Mouse (Mus musculus): ENCODE results near the gene Pam16. TPM values are rescaled to one million over a fixed set of nuclear protein-coding genes. Genes with fewer than 3 reads are reported as not detected.

The Pam16 gene
- polyA plus RNA-seq, 1 experiment from 2014 or later = 72.1 TPM

DNA sequence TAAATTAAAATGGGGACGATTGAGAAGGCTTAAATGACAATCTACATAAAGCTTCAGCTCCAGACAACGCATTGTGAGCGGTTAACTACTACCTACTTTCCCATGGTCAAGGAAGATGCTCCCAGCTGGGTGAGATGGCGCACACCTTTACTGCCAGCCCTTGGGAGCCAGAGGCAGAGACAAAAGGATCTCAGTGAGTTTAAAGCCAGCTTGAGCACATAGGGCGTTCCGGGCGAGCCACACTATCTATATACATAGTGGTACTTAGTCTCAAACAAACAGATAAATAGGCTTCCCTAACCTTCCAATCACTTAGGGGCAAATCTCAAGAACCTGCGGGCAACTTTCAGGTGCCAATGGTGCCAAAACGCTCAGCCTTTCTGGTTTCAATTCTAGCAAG is 714 bp downstream of the Pam16 start:
- Histone ChIP-seq H3K36me3 (ENCODE audit: control insufficient read depth, insufficient read depth) (peaks cover 28% of the 10 kb centered on the region), H3K27ac (ENCODE audit: low read depth, low read length) (peak overlapping the region; percentile 76), H3K9ac (ENCODE audit: low read depth, low read length) (peak overlapping the region; percentile 63), H3K4me1 (replicated peaks; ENCODE audit: control insufficient read depth, insufficient read depth, low read length) (no peaks in the 10 kb centered on the region; the same call in 1 of the 2 replicates), H3K4me2 (replicated peaks; ENCODE audit: low read depth) (peak overlapping the region; percentile 79), H3K27me3 (replicated peaks; ENCODE audit: control insufficient read depth, insufficient read depth, low read length) (no peaks in the 10 kb centered on the region), H3K9me3 (ENCODE audit: control insufficient read depth) (no peaks in the 10 kb centered on the region), H3K4me3 (ENCODE audit: low read depth, low read length) (peak overlapping the region; percentile 55)
- 13% methylated on average over 9 of the region's 9 CpGs for WGBS
- no peak for ATAC-seq
- no peak for TF ChIP-seq CTCF (IDR thresholded peaks at IDR 0.05; ENCODE audit: low read depth)

DNA sequence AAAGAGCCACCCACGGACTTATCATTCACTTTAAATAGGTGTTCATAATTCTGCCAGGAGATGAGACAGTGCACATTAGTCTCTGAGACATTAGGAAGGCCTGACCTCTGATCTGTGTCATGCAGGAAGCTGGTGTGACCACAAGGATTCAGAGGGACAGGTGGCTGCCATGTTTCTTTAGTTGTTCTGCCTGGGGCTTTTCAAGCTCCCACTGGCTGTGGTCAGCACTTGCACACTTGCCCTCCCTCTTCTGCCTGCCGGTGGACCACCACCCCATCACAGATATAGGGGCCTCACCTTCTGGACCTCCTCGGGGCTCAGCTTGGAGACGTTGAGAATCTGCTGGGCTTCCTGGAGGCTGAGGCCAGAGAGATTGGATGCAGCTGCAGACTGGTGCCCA is 8.0 kb downstream of the Pam16 start:
- Histone ChIP-seq H3K27ac (ENCODE audit: low read depth, low read length) (no peak overlapping the region), H3K36me3 (ENCODE audit: control insufficient read depth, insufficient read depth) (peaks cover 39% of the 10 kb centered on the region), H3K4me2 (replicated peaks; ENCODE audit: low read depth) (no peak overlapping the region), H3K9ac (ENCODE audit: low read depth, low read length) (no peak overlapping the region), H3K4me1 (replicated peaks; ENCODE audit: control insufficient read depth, insufficient read depth, low read length) (0 out of 2 replicates have a peak, but pooled peaks cover 3% of the 10 kb centered on the region), H3K4me3 (ENCODE audit: low read depth, low read length) (no peak overlapping the region), H3K9me3 (ENCODE audit: control insufficient read depth) (no peaks in the 10 kb centered on the region), H3K27me3 (replicated peaks; ENCODE audit: control insufficient read depth, insufficient read depth, low read length) (no peaks in the 10 kb centered on the region)
- ATAC-seq = no peak
- 68% methylated on average over 4 of the region's 4 CpGs for WGBS
- TF ChIP-seq CTCF (IDR thresholded peaks at IDR 0.05; ENCODE audit: low read depth) = no peak

DNA sequence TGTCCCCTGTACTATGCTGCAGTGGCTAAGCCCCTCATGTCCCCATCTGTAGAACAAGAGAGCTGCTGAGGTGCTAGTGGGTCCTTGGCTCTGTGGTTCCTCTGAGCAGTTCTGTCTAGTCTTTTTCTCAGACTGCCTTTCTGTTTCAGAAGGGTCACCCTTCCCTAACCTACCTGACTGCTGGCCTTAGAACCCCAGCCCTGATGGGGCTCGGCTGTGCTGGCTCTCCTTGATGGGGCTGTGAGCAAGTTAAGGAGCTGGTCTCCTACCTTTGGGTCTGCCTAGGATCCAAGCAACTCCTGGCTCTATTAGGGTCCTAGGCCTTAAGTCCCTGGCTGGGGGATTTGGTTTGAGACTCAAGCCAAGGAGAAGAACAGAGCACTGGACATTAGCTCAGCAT is 9.5 kb downstream of the Pam16 start:
- Histone ChIP-seq H3K9ac (ENCODE audit: low read depth, low read length) (no peak overlapping the region), H3K4me2 (replicated peaks; ENCODE audit: low read depth) (no peak overlapping the region), H3K27ac (ENCODE audit: low read depth, low read length) (no peak overlapping the region), H3K4me3 (ENCODE audit: low read depth, low read length) (no peak overlapping the region), H3K4me1 (replicated peaks; ENCODE audit: control insufficient read depth, insufficient read depth, low read length) (0 out of 2 replicates have a peak, but pooled peaks cover 3% of the 10 kb centered on the region), H3K27me3 (replicated peaks; ENCODE audit: control insufficient read depth, insufficient read depth, low read length) (no peaks in the 10 kb centered on the region), H3K9me3 (ENCODE audit: control insufficient read depth) (no peaks in the 10 kb centered on the region), H3K36me3 (ENCODE audit: control insufficient read depth, insufficient read depth) (peaks cover 48% of the 10 kb centered on the region)
- TF ChIP-seq CTCF (IDR thresholded peaks at IDR 0.05; ENCODE audit: low read depth) = no peak
- ATAC-seq = no peak
- 89% methylated on average over 1 of the region's 1 CpGs for WGBS

DNA sequence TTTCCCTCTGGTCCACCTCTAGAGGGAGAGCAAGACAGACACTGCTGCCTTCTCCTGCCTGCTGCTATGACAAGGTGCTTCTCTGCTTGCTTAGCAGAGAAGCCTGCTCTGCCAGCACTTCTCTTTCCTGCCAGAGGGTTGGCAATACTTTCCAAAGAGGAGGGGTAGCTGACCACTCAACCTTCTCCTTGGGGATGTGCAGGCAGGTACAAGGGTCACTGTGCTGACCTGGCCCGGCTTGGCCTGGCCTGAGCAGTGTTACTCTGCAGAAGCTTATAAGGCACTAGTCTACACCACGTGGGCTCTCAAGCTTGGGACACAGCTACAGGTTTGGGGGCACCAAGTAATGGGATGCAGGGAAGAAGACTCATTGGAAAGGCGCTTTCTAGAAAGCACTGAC is 10.1 kb downstream of the Pam16 start:
- 91% methylated on average over 3 of the region's 3 CpGs for WGBS
- H3K4me3 ChIP-seq (ENCODE audit: low read depth, low read length) = no peak overlapping the region
- H3K27me3 ChIP-seq (replicated peaks; ENCODE audit: control insufficient read depth, insufficient read depth, low read length) = no peaks in the 10 kb centered on the region
- H3K9ac ChIP-seq (ENCODE audit: low read depth, low read length) = no peak overlapping the region
- no peak overlapping the region for H3K4me2 ChIP-seq (replicated peaks; ENCODE audit: low read depth)
- no peak overlapping the region for H3K27ac ChIP-seq (ENCODE audit: low read depth, low read length)
- H3K4me1 ChIP-seq (replicated peaks; ENCODE audit: control insufficient read depth, insufficient read depth, low read length) = 0 out of 2 replicates have a peak, but pooled peaks cover 3% of the 10 kb centered on the region
- ATAC-seq = no peak
- no peak for TF ChIP-seq CTCF (IDR thresholded peaks at IDR 0.05; ENCODE audit: low read depth)
- no peaks in the 10 kb centered on the region for H3K9me3 ChIP-seq (ENCODE audit: control insufficient read depth)
- peaks cover 51% of the 10 kb centered on the region for H3K36me3 ChIP-seq (ENCODE audit: control insufficient read depth, insufficient read depth)

DNA sequence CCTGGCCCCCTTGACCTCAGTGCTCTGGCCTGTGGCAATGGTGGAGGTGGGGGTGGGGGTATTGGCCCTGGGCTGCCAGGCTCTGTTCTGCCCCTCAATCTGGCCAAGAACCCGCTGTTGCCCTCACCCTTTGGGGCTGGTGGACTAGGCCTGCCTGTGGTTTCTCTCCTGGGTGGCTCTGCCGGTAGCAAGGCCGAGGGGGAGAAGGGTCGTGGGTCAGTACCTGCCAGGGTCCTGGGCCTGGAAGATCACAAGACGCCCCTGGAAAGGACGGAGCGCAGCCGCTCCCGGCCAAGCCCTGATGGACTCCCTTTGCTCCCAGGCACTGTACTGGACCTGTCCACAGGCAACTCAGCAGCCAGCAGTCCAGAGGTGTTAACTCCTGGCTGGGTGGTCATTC is 11.1 kb downstream of the Pam16 start:
- no peak overlapping the region for H3K4me3 ChIP-seq (ENCODE audit: low read depth, low read length)
- TF ChIP-seq CTCF (IDR thresholded peaks at IDR 0.05; ENCODE audit: low read depth) = no peak
- H3K4me1 ChIP-seq (replicated peaks; ENCODE audit: control insufficient read depth, insufficient read depth, low read length) = 0 out of 2 replicates have a peak, but pooled peaks cover 3% of the 10 kb centered on the region
- H3K36me3 ChIP-seq (ENCODE audit: control insufficient read depth, insufficient read depth) = peaks cover 51% of the 10 kb centered on the region
- WGBS = 92% methylated on average over 9 of the region's 9 CpGs
- no peak overlapping the region for H3K4me2 ChIP-seq (replicated peaks; ENCODE audit: low read depth)
- no peak overlapping the region for H3K27ac ChIP-seq (ENCODE audit: low read depth, low read length)
- H3K9ac ChIP-seq (ENCODE audit: low read depth, low read length) = no peak overlapping the region
- H3K27me3 ChIP-seq (replicated peaks; ENCODE audit: control insufficient read depth, insufficient read depth, low read length) = no peaks in the 10 kb centered on the region
- no peaks in the 10 kb centered on the region for H3K9me3 ChIP-seq (ENCODE audit: control insufficient read depth)
- ATAC-seq = no peak

DNA sequence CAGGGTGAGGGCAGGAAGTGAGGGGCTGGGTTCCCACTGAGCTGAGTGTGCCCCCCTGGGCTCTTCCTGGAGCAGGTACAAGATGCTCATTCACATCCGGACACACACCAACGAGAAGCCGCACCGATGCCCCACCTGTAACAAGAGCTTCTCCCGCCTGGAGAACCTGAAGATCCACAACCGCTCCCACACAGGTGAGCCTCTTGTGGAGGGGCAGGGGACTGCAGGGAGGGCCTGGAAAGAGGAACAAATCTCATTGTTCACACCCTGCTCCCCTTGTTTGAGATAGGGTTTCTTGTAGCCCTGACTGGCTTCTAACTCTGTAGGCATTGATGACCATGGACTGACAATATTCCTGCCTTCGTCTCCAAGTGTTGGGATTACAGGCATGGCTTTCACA is 13.1 kb downstream of the Pam16 start:
- no peak overlapping the region for H3K4me3 ChIP-seq (ENCODE audit: low read depth, low read length)
- 92% methylated on average over 7 of the region's 7 CpGs for WGBS
- no peaks in the 10 kb centered on the region for H3K9me3 ChIP-seq (ENCODE audit: control insufficient read depth)
- H3K27me3 ChIP-seq (replicated peaks; ENCODE audit: control insufficient read depth, insufficient read depth, low read length) = no peaks in the 10 kb centered on the region
- H3K36me3 ChIP-seq (ENCODE audit: control insufficient read depth, insufficient read depth) = peaks cover 48% of the 10 kb centered on the region
- no peak overlapping the region for H3K9ac ChIP-seq (ENCODE audit: low read depth, low read length)
- H3K4me2 ChIP-seq (replicated peaks; ENCODE audit: low read depth) = no peak overlapping the region
- peak; percentile 37; the same call in 1 of the 2 replicates for TF ChIP-seq CTCF (IDR thresholded peaks at IDR 0.05; ENCODE audit: low read depth)
- H3K27ac ChIP-seq (ENCODE audit: low read depth, low read length) = no peak overlapping the region
- peaks cover 6% of the 10 kb centered on the region for H3K4me1 ChIP-seq (replicated peaks; ENCODE audit: control insufficient read depth, insufficient read depth, low read length)
- no peak for ATAC-seq

DNA sequence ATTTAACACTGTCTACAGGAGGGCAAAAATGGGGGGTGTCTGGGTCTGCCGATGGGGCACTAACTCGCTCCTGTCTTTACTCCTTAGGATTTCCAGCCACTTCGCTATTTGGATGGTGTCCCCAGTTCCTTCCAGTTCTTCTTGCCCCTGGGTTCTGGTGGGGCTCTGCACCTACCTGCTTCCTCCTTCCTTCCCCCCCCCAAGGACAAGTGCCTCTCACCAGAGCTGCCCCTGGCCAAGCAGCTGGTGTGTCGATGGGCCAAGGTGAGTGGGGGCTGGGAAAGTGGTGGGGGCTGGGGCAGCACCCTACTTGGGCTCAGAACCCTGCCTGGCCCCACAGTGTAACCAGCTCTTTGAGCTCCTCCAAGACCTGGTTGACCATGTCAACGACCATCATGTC is 13.6 kb downstream of the Pam16 start:
- Histone ChIP-seq H3K36me3 (ENCODE audit: control insufficient read depth, insufficient read depth) (peaks cover 48% of the 10 kb centered on the region), H3K9ac (ENCODE audit: low read depth, low read length) (no peak overlapping the region), H3K9me3 (ENCODE audit: control insufficient read depth) (no peaks in the 10 kb centered on the region), H3K4me2 (replicated peaks; ENCODE audit: low read depth) (no peak overlapping the region), H3K27ac (ENCODE audit: low read depth, low read length) (no peak overlapping the region), H3K4me3 (ENCODE audit: low read depth, low read length) (no peak overlapping the region), H3K27me3 (replicated peaks; ENCODE audit: control insufficient read depth, insufficient read depth, low read length) (no peaks in the 10 kb centered on the region), H3K4me1 (replicated peaks; ENCODE audit: control insufficient read depth, insufficient read depth, low read length) (peaks cover 11% of the 10 kb centered on the region)
- no peak for ATAC-seq
- 84% methylated on average over 5 of the region's 5 CpGs for WGBS
- TF ChIP-seq CTCF (IDR thresholded peaks at IDR 0.05; ENCODE audit: low read depth) = no peak
